Mouse (Mus musculus): ENCODE measurements around the gene Fam161b. TPM values are rescaled to one million over a fixed set of nuclear protein-coding genes. Genes with fewer than 3 reads are reported as not detected.

The Fam161b gene
- polyA plus RNA-seq, 1 experiment from 2014 or later: 3.0 TPM

DNA sequence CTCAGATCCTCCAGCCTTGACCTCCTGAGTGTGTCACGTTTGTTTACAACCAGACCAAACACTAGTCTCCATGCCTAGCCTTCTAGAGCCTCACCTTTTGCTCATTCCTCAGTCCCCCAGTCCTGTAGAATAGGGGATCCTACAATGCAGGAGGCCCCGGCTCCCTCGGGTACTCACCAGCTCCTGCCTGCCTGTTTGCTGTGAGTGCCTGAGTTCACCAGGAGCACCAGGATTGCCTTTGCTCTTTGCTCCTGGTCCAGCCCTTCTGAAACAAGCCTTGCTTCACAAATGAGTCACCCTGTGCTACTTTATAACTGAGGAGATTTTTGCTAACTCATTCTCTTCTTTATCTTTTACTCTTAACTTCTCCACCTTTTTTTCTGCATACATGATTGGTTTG lies 39.0 kb upstream of the Fam161b start:
- H3K9ac ChIP-seq: no peak overlapping the region
- no peak for TF ChIP-seq CTCF (IDR thresholded peaks at IDR 0.05; ENCODE audit: low read depth)
- no peaks in the 10 kb centered on the region for H3K27me3 ChIP-seq (ENCODE audit: insufficient read depth, low read length)
- no peak for ATAC-seq (ENCODE audit: insufficient read depth)
- H3K4me2 ChIP-seq: no peak overlapping the region
- 26% methylated on average over 3 of the region's 3 CpGs for WGBS
- no peaks in the 10 kb centered on the region for H3K36me3 ChIP-seq (ENCODE audit: insufficient read depth)
- H3K9me3 ChIP-seq (ENCODE audit: low read depth, low read length): no peaks in the 10 kb centered on the region
- H3K4me3 ChIP-seq (ENCODE audit: low read depth, low read length): no peak overlapping the region
- no peak for DNase-seq
- no peak overlapping the region for H3K27ac ChIP-seq (ENCODE audit: low read depth)
- no peaks in the 10 kb centered on the region for H3K4me1 ChIP-seq (ENCODE audit: insufficient read depth)

- H3K27me3 ChIP-seq (ENCODE audit: insufficient read depth, low read length): no peaks in the 10 kb centered on the region
- 68% methylated on average over 3 of the region's 3 CpGs for WGBS
- DNase-seq (no peak), ATAC-seq (ENCODE audit: insufficient read depth) (no peak)
- no peak overlapping the region for H3K27ac ChIP-seq (ENCODE audit: low read depth)
- no peaks in the 10 kb centered on the region for H3K9me3 ChIP-seq (ENCODE audit: low read depth, low read length)
- H3K36me3 ChIP-seq (ENCODE audit: insufficient read depth): no peaks in the 10 kb centered on the region
- H3K4me2 ChIP-seq: no peak overlapping the region
- no peak for TF ChIP-seq CTCF (IDR thresholded peaks at IDR 0.05; ENCODE audit: low read depth)
- H3K4me3 ChIP-seq (ENCODE audit: low read depth, low read length): no peak overlapping the region
- H3K9ac ChIP-seq: no peak overlapping the region
- H3K4me1 ChIP-seq (ENCODE audit: insufficient read depth): no peaks in the 10 kb centered on the region
These were observed 38.4 kb upstream of the Fam161b start for GRCm38 (mm10) chr12:84400068-84400467.

- DNase-seq: no peak
- Histone ChIP-seq H3K27me3 (ENCODE audit: insufficient read depth, low read length) (no peaks in the 10 kb centered on the region), H3K9me3 (ENCODE audit: low read depth, low read length) (no peaks in the 10 kb centered on the region), H3K4me3 (ENCODE audit: low read depth, low read length) (no peak overlapping the region), H3K36me3 (ENCODE audit: insufficient read depth) (no peaks in the 10 kb centered on the region), H3K4me1 (ENCODE audit: insufficient read depth) (no peaks in the 10 kb centered on the region), H3K9ac (no peak overlapping the region), H3K27ac (ENCODE audit: low read depth) (no peak overlapping the region), H3K4me2 (no peak overlapping the region)
- WGBS: 45% methylated on average over 9 of the region's 9 CpGs
- no peak for TF ChIP-seq CTCF (IDR thresholded peaks at IDR 0.05; ENCODE audit: low read depth)
- ATAC-seq (ENCODE audit: insufficient read depth): no peak
These were observed 38.0 kb upstream of the Fam161b start for GRCm38 (mm10) chr12:84399663-84400062.

GRCm38 (mm10) chr12:84399135-84399534 lies 37.5 kb upstream of the Fam161b start:
- H3K9me3 ChIP-seq (ENCODE audit: low read depth, low read length): no peaks in the 10 kb centered on the region
- H3K9ac ChIP-seq: no peak overlapping the region
- no peaks in the 10 kb centered on the region for H3K36me3 ChIP-seq (ENCODE audit: insufficient read depth)
- no peak overlapping the region for H3K27ac ChIP-seq (ENCODE audit: low read depth)
- H3K4me3 ChIP-seq (ENCODE audit: low read depth, low read length): no peak overlapping the region
- no peak overlapping the region for H3K4me2 ChIP-seq
- no peak for TF ChIP-seq CTCF (IDR thresholded peaks at IDR 0.05; ENCODE audit: low read depth)
- WGBS: 67% methylated on average over 9 of the region's 9 CpGs
- no peak for ATAC-seq (ENCODE audit: insufficient read depth)
- H3K4me1 ChIP-seq (ENCODE audit: insufficient read depth): no peaks in the 10 kb centered on the region
- no peak for DNase-seq
- H3K27me3 ChIP-seq (ENCODE audit: insufficient read depth, low read length): no peaks in the 10 kb centered on the region

DNA sequence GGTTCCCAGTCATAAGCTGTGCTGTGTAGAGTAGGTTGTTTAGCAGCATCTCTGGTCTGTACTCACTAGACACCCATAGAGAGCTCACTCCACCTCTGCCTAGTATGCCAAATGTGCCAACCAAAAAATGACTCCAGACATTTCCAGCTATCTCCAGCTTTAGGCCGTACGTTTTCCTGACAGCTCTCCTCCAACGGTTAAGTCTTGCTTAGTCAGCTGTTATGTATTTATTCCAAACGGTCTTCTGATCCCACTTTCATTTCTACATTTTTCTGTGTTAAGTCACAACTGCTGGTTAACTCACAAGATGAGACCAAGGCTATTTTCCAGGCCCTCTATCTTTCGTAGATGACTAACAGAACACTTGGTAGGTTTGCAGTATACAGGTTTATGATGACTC lies 37.0 kb upstream of the Fam161b start:
- H3K4me2 ChIP-seq: no peak overlapping the region
- no peak overlapping the region for H3K9ac ChIP-seq
- H3K27ac ChIP-seq (ENCODE audit: low read depth): no peak overlapping the region
- H3K27me3 ChIP-seq (ENCODE audit: insufficient read depth, low read length): no peaks in the 10 kb centered on the region
- no peak overlapping the region for H3K4me3 ChIP-seq (ENCODE audit: low read depth, low read length)
- ATAC-seq (ENCODE audit: insufficient read depth) (no peak), DNase-seq (no peak)
- H3K9me3 ChIP-seq (ENCODE audit: low read depth, low read length): no peaks in the 10 kb centered on the region
- TF ChIP-seq CTCF (IDR thresholded peaks at IDR 0.05; ENCODE audit: low read depth): no peak
- H3K36me3 ChIP-seq (ENCODE audit: insufficient read depth): no peaks in the 10 kb centered on the region
- 59% methylated on average over 5 of the region's 5 CpGs for WGBS
- H3K4me1 ChIP-seq (ENCODE audit: insufficient read depth): no peaks in the 10 kb centered on the region

DNA sequence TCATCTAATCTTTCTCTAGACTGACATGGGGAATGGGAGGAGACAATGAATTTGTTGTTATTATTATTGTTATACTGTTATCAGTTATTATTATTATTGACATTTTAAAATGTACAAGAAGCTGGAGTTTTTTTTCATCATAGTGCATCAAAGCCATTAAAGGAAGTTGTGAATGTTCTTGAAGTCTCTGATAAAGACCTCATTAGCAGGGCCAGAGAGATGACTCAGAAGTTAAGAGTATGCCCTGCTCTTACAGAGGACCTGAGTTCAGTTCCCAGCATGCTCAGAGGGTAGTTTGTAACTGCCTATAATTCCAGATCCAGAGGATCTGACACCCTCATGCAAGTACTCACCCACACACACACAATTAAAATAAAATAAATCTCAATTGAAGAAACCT lies 36.1 kb upstream of the Fam161b start:
- ATAC-seq (ENCODE audit: insufficient read depth): no peak
- TF ChIP-seq CTCF (IDR thresholded peaks at IDR 0.05; ENCODE audit: low read depth): no peak

GRCm38 (mm10) chr12:84396947-84397679 lies 35.5 kb upstream of the Fam161b start:
- DNase-seq: no peak
- H3K27ac ChIP-seq (ENCODE audit: low read depth): no peak overlapping the region
- no peak overlapping the region for H3K4me2 ChIP-seq
- no peaks in the 10 kb centered on the region for H3K9me3 ChIP-seq (ENCODE audit: low read depth, low read length)
- H3K4me3 ChIP-seq (ENCODE audit: low read depth, low read length): no peak overlapping the region
- H3K36me3 ChIP-seq (ENCODE audit: insufficient read depth): no peaks in the 10 kb centered on the region
- H3K27me3 ChIP-seq (ENCODE audit: insufficient read depth, low read length): no peaks in the 10 kb centered on the region
- WGBS: 80% methylated on average over 14 of the region's 14 CpGs
- H3K9ac ChIP-seq: no peak overlapping the region
- no peak for ATAC-seq (ENCODE audit: insufficient read depth)
- no peak for TF ChIP-seq CTCF (IDR thresholded peaks at IDR 0.05; ENCODE audit: low read depth)
- H3K4me1 ChIP-seq (ENCODE audit: insufficient read depth): no peaks in the 10 kb centered on the region

More for the DNA sequence above, 36.1 kb upstream of the Fam161b start:
- no peaks in the 10 kb centered on the region for H3K4me1 ChIP-seq (ENCODE audit: insufficient read depth)
- no peaks in the 10 kb centered on the region for H3K36me3 ChIP-seq (ENCODE audit: insufficient read depth)
- H3K4me3 ChIP-seq (ENCODE audit: low read depth, low read length): no peak overlapping the region
- no peak overlapping the region for H3K4me2 ChIP-seq
- no peak overlapping the region for H3K27ac ChIP-seq (ENCODE audit: low read depth)
- no peak for DNase-seq
- no peak overlapping the region for H3K9ac ChIP-seq
- no peaks in the 10 kb centered on the region for H3K9me3 ChIP-seq (ENCODE audit: low read depth, low read length)
- no peaks in the 10 kb centered on the region for H3K27me3 ChIP-seq (ENCODE audit: insufficient read depth, low read length)
